Mouse (Mus musculus): ENCODE measurements around the gene Rbbp8nl.

DNA sequence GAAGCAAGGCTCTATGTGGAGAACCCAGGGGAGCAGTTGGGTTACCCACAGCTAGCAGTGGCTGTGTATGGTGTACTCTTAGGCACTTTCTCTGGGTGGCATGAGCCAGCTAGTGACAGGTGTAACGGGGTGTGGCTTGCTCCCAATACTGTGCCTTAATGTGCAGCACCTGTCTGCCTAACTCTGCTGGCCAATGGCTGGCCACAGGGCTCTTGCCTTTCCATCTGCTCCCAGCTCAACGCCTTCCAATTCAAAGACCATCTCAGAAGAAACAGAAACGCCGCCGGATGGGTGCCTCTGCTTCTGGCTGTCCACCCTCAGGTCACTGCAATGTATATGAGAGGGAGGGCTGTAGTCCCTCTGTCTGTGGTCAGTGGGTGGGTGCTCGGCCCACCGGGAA is 27.8 kb downstream of the Rbbp8nl start:
- TF ChIP-seq CTCF (IDR thresholded peaks at IDR 0.05) (no peak), POLR2A (IDR thresholded peaks at IDR 0.05; ENCODE audit: insufficient read depth, low read depth, low read length) (no peak)
